Mouse (Mus musculus) heart, postnatal 0 days (tissue): Measurements from ENCODE around the gene Ephb1.

Experiments
- CTCF ChIP-seq: IDR thresholded peaks from 2 replicates; pipeline ENCODE4 v1.5.1; 2016; ENCODE audit warnings: antibody characterized with exemption, control low read depth, low read depth
- EP300 ChIP-seq: IDR thresholded peaks from 2 replicates; pipeline ENCODE4 v1.6.1; 2016; ENCODE audit warnings: antibody characterized with exemption, low read depth

GRCm38 (mm10) chr9:102369141-102369540, 14.6 kb upstream of the Ephb1 start:
- TF ChIP-seq CTCF (peak; percentile 15; the same call in 1 of the 2 replicates), EP300 (no peak)
